ENCODE assay signal across 8 mouse cellular contexts in the genomic region with DNA sequence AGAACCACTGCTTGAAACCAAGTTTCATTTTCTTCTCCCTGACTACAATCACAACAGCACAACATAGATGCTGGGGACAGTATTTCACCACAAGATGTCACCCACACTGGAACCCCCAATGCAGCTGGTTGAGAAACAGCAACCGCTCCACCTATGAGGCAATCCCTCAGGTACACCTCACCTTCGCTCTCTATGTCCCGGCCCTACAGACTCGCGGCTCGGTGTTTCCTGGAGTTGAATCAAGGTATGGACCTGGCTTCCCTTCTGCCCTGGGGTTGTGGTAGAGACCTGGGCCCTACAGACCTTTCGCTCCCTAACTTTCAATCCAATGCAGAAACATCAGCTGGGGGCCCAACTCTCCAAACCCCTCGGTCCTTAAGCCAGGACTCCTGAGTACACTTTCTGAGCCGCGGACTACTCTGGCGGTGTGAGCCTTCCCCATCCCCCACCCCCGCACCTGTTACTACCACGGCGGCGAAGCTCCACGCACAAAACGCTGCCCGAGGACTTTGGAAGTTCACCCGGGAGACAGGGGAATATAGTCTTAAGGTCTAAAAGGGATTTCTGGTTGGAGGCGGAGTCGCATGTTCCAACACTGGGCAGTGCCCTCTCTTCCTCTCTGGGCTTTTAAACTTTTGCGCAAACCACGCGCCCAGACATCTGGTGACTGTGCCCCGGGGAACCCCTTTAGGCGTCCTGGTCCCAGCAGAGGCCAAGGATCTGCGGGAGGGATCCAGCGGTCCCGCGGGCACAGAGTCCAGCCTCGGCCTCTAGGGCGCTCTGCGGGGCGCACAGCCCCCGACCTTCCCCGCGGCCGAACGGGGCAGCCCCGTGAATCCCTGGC. TPM values are rescaled to one million over a fixed set of nuclear protein-coding genes. Genes with fewer than 3 reads are reported as not detected.
DNase-seq lines count a peak whose midpoint lies in the region; ATAC-seq and TF ChIP-seq lines count a peak whose summit lies in the region.

No protein-coding gene starts in this region.

- ATAC-seq in heart, embryonic 11.5 days (replicated peaks; ENCODE audit: insufficient number of reproducible peaks, low FRiP score, low TSS enrichment) = no peak
- ATAC-seq in hindbrain, embryonic 13.5 days (ENCODE audit: low FRiP score) = no peak
- ATAC-seq in liver, embryonic 16.5 days (ENCODE audit: low read depth) = peak; percentile 4; the same call in 1 of the 2 replicates
- peak; percentile 0; the same call in 1 of the 2 replicates for ATAC-seq in stomach, embryonic 14.5 days (ENCODE audit: insufficient number of reproducible peaks, insufficient read depth, low FRiP score, low read depth)

- H3K9me3 ChIP-seq in heart, embryonic 11.5 days (replicated peaks; ENCODE audit: control insufficient read depth, low read length) = no peaks in the 10 kb centered on the region
- no peaks in the 10 kb centered on the region for H3K9me3 ChIP-seq in hindbrain, embryonic 13.5 days
- H3K9me3 ChIP-seq in liver, embryonic 16.5 days (replicated peaks; ENCODE audit: control insufficient read depth, low read length) = no peaks in the 10 kb centered on the region
- H3K9me3 ChIP-seq in stomach, embryonic 14.5 days (ENCODE audit: control insufficient read depth, low read depth, low read length) = no peaks in the 10 kb centered on the region

- H3K27me3 ChIP-seq in heart, embryonic 11.5 days (ENCODE audit: control insufficient read depth, insufficient read depth, low read length) = no peaks in the 10 kb centered on the region
- peaks cover 46% of the 10 kb centered on the region for H3K27me3 ChIP-seq in hindbrain, embryonic 13.5 days
- H3K27me3 ChIP-seq in liver, embryonic 16.5 days (ENCODE audit: control insufficient read depth, insufficient read depth, low read depth, low read length) = no peaks in the 10 kb centered on the region
- H3K27me3 ChIP-seq in stomach, embryonic 14.5 days (ENCODE audit: control insufficient read depth, insufficient read depth, low read length) = no peaks in the 10 kb centered on the region

- H3K4me2 ChIP-seq in heart, embryonic 11.5 days = peak overlapping the region; percentile 90
- H3K4me2 ChIP-seq in hindbrain, embryonic 13.5 days = peak overlapping the region; percentile 65
- H3K4me2 ChIP-seq in liver, embryonic 16.5 days (ENCODE audit: low read depth, low read length) = peak overlapping the region; percentile 96
- H3K4me2 ChIP-seq in stomach, embryonic 14.5 days (replicated peaks; ENCODE audit: low read depth, low read length) = peak overlapping the region; percentile 93

- peak overlapping the region; percentile 66 for H3K9ac ChIP-seq in heart, embryonic 11.5 days (ENCODE audit: low read depth, low read length)
- H3K9ac ChIP-seq in hindbrain, embryonic 13.5 days = peak overlapping the region; percentile 65
- peak overlapping the region; percentile 88 for H3K9ac ChIP-seq in liver, embryonic 16.5 days (ENCODE audit: low read depth, low read length)
- peak overlapping the region; percentile 57 for H3K9ac ChIP-seq in stomach, embryonic 14.5 days (replicated peaks; ENCODE audit: low read depth, low read length)

- TF ChIP-seq POLR2A in bone marrow, adult 2 months (IDR thresholded peaks at IDR 0.05; ENCODE audit: borderline replicate concordance, control insufficient read depth, low read depth, low read length) = no peak

- DNase-seq in heart, adult 8-10 months (ENCODE audit: low spot score) = no peak
- no peak for DNase-seq in frontal cortex, postnatal 25 days (ENCODE audit: low spot score in 2 of 2)
- DNase-seq in cerebellum, adult 11 months = no peak

- peak overlapping the region; percentile 10; the same call in 1 of the 2 replicates for H3K27ac ChIP-seq in heart, embryonic 11.5 days (ENCODE audit: low read depth, low read length)
- H3K27ac ChIP-seq in bone marrow, adult 2 months (ENCODE audit: control insufficient read depth, insufficient read depth, low read depth, low read length, poor library complexity) = peak overlapping the region; percentile 92
- no peak overlapping the region for H3K27ac ChIP-seq in hindbrain, embryonic 13.5 days
- peak overlapping the region; percentile 83 for H3K27ac ChIP-seq in liver, embryonic 16.5 days (ENCODE audit: low read length)
- H3K27ac ChIP-seq in stomach, embryonic 14.5 days (ENCODE audit: low read length) = no peak overlapping the region

- TF ChIP-seq CTCF in bone marrow, adult 2 months (IDR thresholded peaks at IDR 0.05; ENCODE audit: control insufficient read depth, insufficient read depth, low read length) = no peak

- 5% methylated on average over 40 of the region's 40 CpGs for WGBS in heart, embryonic 11.5 days (ENCODE audit: insufficient replicate concordance)
- WGBS in bone marrow, adult 2 months = 2% methylated on average over 40 of the region's 40 CpGs
- 8% methylated on average over 40 of the region's 40 CpGs for WGBS in hindbrain, embryonic 13.5 days
- 3% methylated on average over 39 of the region's 40 CpGs for WGBS in liver, embryonic 16.5 days (ENCODE audit: insufficient replicate concordance)
- WGBS in stomach, embryonic 14.5 days = 7% methylated on average over 37 of the region's 40 CpGs

- H3K4me1 ChIP-seq in heart, embryonic 11.5 days (ENCODE audit: control insufficient read depth, insufficient read depth, low read length) = peaks cover 63% of the 10 kb centered on the region
- H3K4me1 ChIP-seq in bone marrow, adult 2 months (ENCODE audit: control insufficient read depth, insufficient read depth, low read length) = peaks cover 23% of the 10 kb centered on the region
- peaks cover 46% of the 10 kb centered on the region for H3K4me1 ChIP-seq in hindbrain, embryonic 13.5 days (replicated peaks)
- peaks cover 70% of the 10 kb centered on the region for H3K4me1 ChIP-seq in liver, embryonic 16.5 days (ENCODE audit: control insufficient read depth, low read depth, low read length)
- peaks cover 34% of the 10 kb centered on the region for H3K4me1 ChIP-seq in stomach, embryonic 14.5 days (ENCODE audit: control insufficient read depth, insufficient read depth, low read length)

- H3K36me3 ChIP-seq in heart, embryonic 11.5 days (ENCODE audit: control insufficient read depth, insufficient read depth, low read length) = no peaks in the 10 kb centered on the region
- no peaks in the 10 kb centered on the region for H3K36me3 ChIP-seq in hindbrain, embryonic 13.5 days
- H3K36me3 ChIP-seq in liver, embryonic 16.5 days (ENCODE audit: control insufficient read depth, insufficient read depth) = no peaks in the 10 kb centered on the region
- no peaks in the 10 kb centered on the region for H3K36me3 ChIP-seq in stomach, embryonic 14.5 days (ENCODE audit: control insufficient read depth, insufficient read depth, low read length)

- H3K4me3 ChIP-seq in heart, embryonic 11.5 days (ENCODE audit: low read depth, low read length) = peak overlapping the region; percentile 72
- peak overlapping the region; percentile 74 for H3K4me3 ChIP-seq in bone marrow, adult 2 months (replicated peaks; ENCODE audit: control insufficient read depth, low read depth, low read length)
- peak overlapping the region; percentile 48 for H3K4me3 ChIP-seq in hindbrain, embryonic 13.5 days
- H3K4me3 ChIP-seq in liver, embryonic 16.5 days (ENCODE audit: low read depth, low read length) = peak overlapping the region; percentile 81
- H3K4me3 ChIP-seq in stomach, embryonic 14.5 days (ENCODE audit: low read depth, low read length) = peak overlapping the region; percentile 57

RNA-seq across cellular contexts. Expression of gene Rhbdf2, which starts 3.3 kb away (rescaled TPM):
- 5.0 and 6.0 TPM in 2 replicates for polyA plus RNA-seq in heart, embryonic 11.5 days (2014; fragmentation: Nextera tagmentation; extraction: Ambion mirVana)
- 10 to 100 TPM in 3 of 4 experiments, 1 to 10 TPM in 1; 8.7 to 12.6 (median 10.6) TPM for total RNA-seq in heart, adult 8-10 months (2022)
- polyA plus RNA-seq in bone marrow, adult 2 months (2011; ENCODE audit: insufficient read depth, insufficient read length, low replicate concordance, missing spikeins) = 20.9 and 51.1 TPM in 2 replicates
- polyA plus RNA-seq in hindbrain, embryonic 13.5 days (2015; fragmentation: Nextera tagmentation; extraction: Ambion mirVana) = 1.8 and 2.1 TPM in 2 replicates
- polyA plus RNA-seq in liver, embryonic 16.5 days (2015; fragmentation: Nextera tagmentation; extraction: Ambion mirVana) = 6.7 and 7.7 TPM in 2 replicates
- polyA plus RNA-seq in stomach, embryonic 14.5 days (2014; fragmentation: Nextera tagmentation; extraction: Ambion mirVana) = 4.5 and 6.2 TPM in 2 replicates

RNA-seq across cellular contexts. Expression of gene Prcd, which starts 29.8 kb away (rescaled TPM):
- polyA plus RNA-seq in heart, embryonic 11.5 days (2014; fragmentation: Nextera tagmentation; extraction: Ambion mirVana) = 0.35 and 0.92 TPM in 2 replicates
- total RNA-seq in heart, adult 8-10 months (2022) = 1 to 10 TPM; 1.4 to 2.0 (median 1.8) TPM
- not detected in 2 replicates for polyA plus RNA-seq in bone marrow, adult 2 months (2011; ENCODE audit: insufficient read depth, insufficient read length, low replicate concordance, missing spikeins)
- 1.2 and 1.4 TPM in 2 replicates for polyA plus RNA-seq in hindbrain, embryonic 13.5 days (2015; fragmentation: Nextera tagmentation; extraction: Ambion mirVana)
- 0.12 TPM in 1 of 2 replicates, not detected in the other for polyA plus RNA-seq in liver, embryonic 16.5 days (2015; fragmentation: Nextera tagmentation; extraction: Ambion mirVana)
- polyA plus RNA-seq in stomach, embryonic 14.5 days (2014; fragmentation: Nextera tagmentation; extraction: Ambion mirVana) = 1.2 and 1.7 TPM in 2 replicates

RNA-seq across cellular contexts. Expression of gene Cygb, which starts 30.6 kb away (rescaled TPM):
- 1.1 and 1.2 TPM in 2 replicates for polyA plus RNA-seq in heart, embryonic 11.5 days (2014; fragmentation: Nextera tagmentation; extraction: Ambion mirVana)
- total RNA-seq in heart, adult 8-10 months (2022) = 10 to 100 TPM; 40.6 to 64.1 (median 43.0) TPM
- polyA plus RNA-seq in bone marrow, adult 2 months (2011; ENCODE audit: insufficient read depth, insufficient read length, low replicate concordance, missing spikeins) = 2.6 and 3.4 TPM in 2 replicates
- polyA plus RNA-seq in hindbrain, embryonic 13.5 days (2015; fragmentation: Nextera tagmentation; extraction: Ambion mirVana) = 16.4 and 18.1 TPM in 2 replicates
- 1.1 and 1.2 TPM in 2 replicates for polyA plus RNA-seq in liver, embryonic 16.5 days (2015; fragmentation: Nextera tagmentation; extraction: Ambion mirVana)
- polyA plus RNA-seq in stomach, embryonic 14.5 days (2014; fragmentation: Nextera tagmentation; extraction: Ambion mirVana) = 19.9 and 20.8 TPM in 2 replicates

RNA-seq across cellular contexts. Expression of gene Aanat, which starts 37.3 kb away (rescaled TPM):
- not detected in 2 replicates for polyA plus RNA-seq in heart, embryonic 11.5 days (2014; fragmentation: Nextera tagmentation; extraction: Ambion mirVana)
- not detected for total RNA-seq in heart, adult 8-10 months (2022)
- not detected in 2 replicates for polyA plus RNA-seq in bone marrow, adult 2 months (2011; ENCODE audit: insufficient read depth, insufficient read length, low replicate concordance, missing spikeins)
- 0.36 and 1.0 TPM in 2 replicates for polyA plus RNA-seq in hindbrain, embryonic 13.5 days (2015; fragmentation: Nextera tagmentation; extraction: Ambion mirVana)
- polyA plus RNA-seq in liver, embryonic 16.5 days (2015; fragmentation: Nextera tagmentation; extraction: Ambion mirVana) = not detected in 2 replicates
- polyA plus RNA-seq in stomach, embryonic 14.5 days (2014; fragmentation: Nextera tagmentation; extraction: Ambion mirVana) = not detected in 2 replicates

RNA-seq across cellular contexts. Expression of gene Ube2o, which starts 42.3 kb away (rescaled TPM):
- polyA plus RNA-seq in heart, embryonic 11.5 days (2014; fragmentation: Nextera tagmentation; extraction: Ambion mirVana) = 14.7 and 17.1 TPM in 2 replicates
- 10 to 100 TPM; 27.4 to 33.1 (median 29.8) TPM for total RNA-seq in heart, adult 8-10 months (2022)
- polyA plus RNA-seq in bone marrow, adult 2 months (2011; ENCODE audit: insufficient read depth, insufficient read length, low replicate concordance, missing spikeins) = 90.9 and 133 TPM in 2 replicates
- 14.1 and 14.8 TPM in 2 replicates for polyA plus RNA-seq in hindbrain, embryonic 13.5 days (2015; fragmentation: Nextera tagmentation; extraction: Ambion mirVana)
- polyA plus RNA-seq in liver, embryonic 16.5 days (2015; fragmentation: Nextera tagmentation; extraction: Ambion mirVana) = 15.1 and 18.1 TPM in 2 replicates
- 10.1 and 11.4 TPM in 2 replicates for polyA plus RNA-seq in stomach, embryonic 14.5 days (2014; fragmentation: Nextera tagmentation; extraction: Ambion mirVana)

Comparison
In these comparisons a context has a peak if more than half of its experiments do, and no peak if none do; other contexts are left out.
1. ATAC-seq: peak in liver, embryonic 16.5 days (single experiment) and stomach, embryonic 14.5 days (single experiment); none in heart, embryonic 11.5 days (single experiment) and hindbrain, embryonic 13.5 days (single experiment).
2. H3K27ac ChIP-seq: peak in heart, embryonic 11.5 days (single experiment), bone marrow, adult 2 months (single experiment) and liver, embryonic 16.5 days (single experiment); none in hindbrain, embryonic 13.5 days (single experiment) and stomach, embryonic 14.5 days (single experiment).
3. Peak in every context shown above with its lines, with median percentiles within 50 percentile points of each other: H3K4me2 ChIP-seq, H3K4me3 ChIP-seq and H3K9ac ChIP-seq.